Mouse (Mus musculus) adrenal gland, postnatal 10 days (tissue): ENCODE measurements at regions not wholly inside any gene's neighbourhood (a gene's known extent, or its start where the extent isn't known, plus 50 kb on each side); places are given as distances from the start of the nearest gene placed in this dataset.
"Not testable (repeated sequence)": the region's sequence is repeated elsewhere in the genome, so short reads cannot be mapped to it uniquely, and the experiment has no call there.

Experiments
- DNase-seq: peaks from one replicate; pipeline ENCODE4 v3.0.0; 2021; ENCODE audit warnings: mixed read lengths

DNA sequence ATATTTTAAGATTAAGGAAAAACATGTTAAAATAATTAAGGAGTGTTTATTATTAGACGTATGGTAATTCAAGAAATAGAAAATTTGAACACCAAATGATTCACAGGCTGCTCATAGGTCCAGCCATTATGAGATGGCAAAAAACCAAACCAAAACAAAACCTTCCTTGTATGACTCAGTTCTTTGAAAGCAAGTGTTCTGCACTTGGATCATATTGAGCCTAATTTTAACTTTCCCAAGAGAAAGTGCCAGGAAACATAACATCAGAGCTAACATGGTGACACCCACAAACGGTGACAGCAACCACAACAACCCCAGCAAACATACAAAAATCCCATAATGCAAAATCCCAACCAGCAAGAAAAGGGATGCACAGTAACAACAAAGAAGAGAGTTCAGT, 313.7 kb downstream of the Arl4a start:
- no peak for DNase-seq

GRCm38 (mm10) chr12:39715120-39715519, 322.7 kb downstream of the Arl4a start:
- no peak for DNase-seq

DNA sequence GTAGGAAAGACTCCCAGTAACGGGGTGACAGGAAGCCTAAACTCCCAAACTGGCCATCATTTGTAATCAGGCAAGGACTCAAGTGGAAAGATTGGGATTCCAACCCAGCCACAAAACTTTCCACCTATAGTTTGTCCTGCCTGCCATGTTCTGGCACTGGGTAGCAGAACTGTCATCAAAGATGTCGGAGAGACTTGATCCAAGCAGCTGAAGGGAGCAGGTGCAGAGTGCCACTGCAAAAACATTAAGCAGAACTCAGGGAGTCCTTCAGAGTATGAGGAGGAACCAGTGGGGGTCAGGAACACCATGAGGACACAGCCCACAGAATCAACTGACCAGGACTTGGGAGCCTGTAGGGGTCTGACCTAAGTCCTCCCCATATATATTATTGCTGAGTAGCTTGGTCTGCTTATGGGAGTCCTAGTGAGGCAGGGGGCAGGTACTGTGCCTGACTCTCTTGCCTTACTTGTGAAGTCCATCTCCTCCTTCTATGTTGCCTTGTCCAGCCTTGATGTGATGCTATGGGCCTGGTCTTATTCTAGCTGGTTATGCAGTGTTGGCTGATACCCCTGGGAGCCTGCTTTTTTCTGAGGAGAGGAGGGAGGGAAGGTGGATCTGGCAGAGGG, 323.5 kb downstream of the Arl4a start:
- no peak for DNase-seq

GRCm38 (mm10) chr12:39711807-39712206, 326.0 kb downstream of the Arl4a start:
- DNase-seq: no peak

GRCm38 (mm10) chr12:39709850-39710249, 328.0 kb downstream of the Arl4a start:
- no peak for DNase-seq

DNA sequence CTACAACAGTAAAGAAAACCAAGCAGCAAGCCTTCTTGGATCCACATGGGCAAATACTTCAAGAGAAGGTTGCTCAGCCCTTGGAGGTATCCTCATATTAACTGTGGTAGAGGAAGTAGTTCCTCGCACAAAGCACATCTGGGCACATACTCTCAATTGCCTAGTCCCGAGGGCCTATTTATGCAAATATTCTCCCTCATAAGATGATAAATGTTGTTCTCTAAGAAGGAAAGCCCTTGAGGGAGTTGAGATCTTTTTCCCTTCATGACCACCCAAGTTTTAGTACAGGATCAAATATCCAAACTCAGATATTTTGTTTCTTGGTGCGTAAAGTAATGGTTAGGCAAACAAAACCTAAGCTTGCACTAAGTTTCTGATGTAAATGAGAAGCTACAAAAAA, 340.6 kb downstream of the Arl4a start:
- DNase-seq: no peak

- no peak for DNase-seq
Observed at GRCm38 (mm10) chr12:39695322-39695721, 342.5 kb downstream of the Arl4a start.

DNA sequence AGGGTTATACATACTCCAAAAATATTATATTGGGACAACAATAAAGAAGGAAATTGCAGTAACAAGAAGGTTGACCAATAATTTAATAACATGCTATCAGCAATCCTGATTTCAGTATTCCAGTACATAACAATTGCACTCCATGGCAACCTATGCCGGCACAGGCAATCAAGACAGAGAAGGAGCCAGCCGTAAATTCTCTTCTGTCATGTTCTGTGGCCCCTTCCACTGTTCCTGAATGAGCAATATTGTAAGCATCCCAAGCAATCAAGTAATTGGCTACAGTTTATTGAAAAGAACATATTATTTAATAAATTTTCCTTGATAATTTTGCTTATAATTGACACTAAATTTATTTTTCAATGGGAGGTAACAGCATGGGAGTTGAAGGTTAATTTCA, 345.8 kb downstream of the Arl4a start:
- no peak for DNase-seq

GRCm38 (mm10) chr12:39685399-39685798, 352.4 kb downstream of the Arl4a start:
- DNase-seq: no peak

- DNase-seq: no peak
Observed at GRCm38 (mm10) chr12:39682121-39682520, 355.7 kb downstream of the Arl4a start.

DNA sequence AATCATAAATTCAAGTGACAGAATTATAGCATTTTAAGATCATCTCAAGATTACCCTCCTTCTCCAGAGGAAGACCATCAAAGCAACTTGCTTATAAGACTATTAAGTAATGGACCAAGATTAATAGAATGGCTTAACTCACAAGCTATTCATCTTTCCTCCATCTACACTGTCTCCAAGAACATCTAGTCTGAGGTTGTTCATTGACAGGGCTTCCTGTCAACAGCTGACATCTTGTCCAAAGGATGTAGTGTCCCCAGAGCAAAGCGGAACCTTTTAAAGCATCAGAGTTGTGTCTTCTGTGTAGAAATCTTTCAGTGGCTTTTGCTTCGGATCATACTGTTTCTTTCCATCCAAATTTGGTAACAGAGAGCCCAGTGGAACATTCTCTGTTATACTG, 362.2 kb downstream of the Arl4a start:
- no peak for DNase-seq

- DNase-seq: no peak
Observed at GRCm38 (mm10) chr12:39667701-39668100, 370.1 kb downstream of the Arl4a start.

GRCm38 (mm10) chr12:39665448-39665847, 372.4 kb downstream of the Arl4a start:
- peak; percentile 79 for DNase-seq

DNA sequence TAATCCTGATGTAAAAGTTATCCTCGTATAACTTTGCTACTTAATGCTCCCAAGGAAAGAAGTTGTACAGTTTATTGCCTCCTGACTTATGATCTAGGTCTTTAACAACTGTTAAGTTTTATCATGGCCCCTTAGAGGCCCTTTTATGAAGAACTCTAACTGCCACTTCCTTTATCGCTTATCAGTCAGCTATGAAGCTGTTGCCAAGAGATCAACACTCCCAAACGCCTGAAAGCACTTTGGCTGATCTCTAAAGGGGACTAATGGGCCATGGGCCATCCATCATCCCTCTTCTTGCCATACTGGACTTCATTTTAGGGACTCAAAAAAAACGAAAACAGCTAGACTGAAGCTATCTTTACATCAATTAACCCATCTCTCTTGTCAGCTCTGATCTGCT, 377.4 kb downstream of the Arl4a start:
- no peak for DNase-seq

DNA sequence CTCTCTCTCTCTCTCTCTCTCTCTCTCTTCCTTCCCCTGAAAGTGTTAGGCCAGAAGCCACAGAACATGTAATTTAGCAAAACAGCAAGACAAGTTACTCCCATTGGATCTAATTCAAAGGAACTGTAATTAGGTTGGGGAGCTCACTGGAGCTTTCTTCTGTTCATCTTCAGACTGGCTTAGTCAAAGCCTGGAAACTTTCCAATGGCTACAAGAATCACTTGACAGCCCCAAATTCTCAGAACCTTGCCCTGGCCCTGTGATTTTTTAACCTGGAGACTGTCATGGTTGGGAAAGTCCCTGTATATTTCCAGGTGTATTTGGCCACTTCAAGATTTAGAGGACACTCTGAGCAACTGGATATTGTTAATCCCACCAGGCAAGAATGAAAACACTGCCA, 381.2 kb downstream of the Arl4a start:
- no peak for DNase-seq

GRCm38 (mm10) chr12:39648952-39649351, 388.9 kb downstream of the Arl4a start:
- DNase-seq: no peak

DNA sequence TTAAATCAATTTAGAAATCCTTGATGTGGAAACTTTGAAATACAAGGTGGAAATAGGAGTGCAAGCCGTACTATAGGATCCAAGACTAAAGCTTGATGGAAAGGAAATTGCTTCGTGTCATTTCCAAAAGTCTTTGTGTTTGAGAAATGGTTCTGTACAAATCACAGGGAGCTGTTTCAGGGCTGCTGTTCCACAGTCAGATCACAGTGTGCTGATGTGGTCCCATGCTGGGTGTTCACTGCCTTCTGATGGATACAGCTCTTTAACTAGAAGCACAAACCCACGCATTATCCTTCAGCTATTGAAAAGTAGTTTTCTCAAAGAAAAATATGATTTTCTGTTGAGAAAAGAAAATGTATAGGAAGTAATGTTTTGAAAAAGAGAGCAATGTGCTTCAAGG, 391.3 kb downstream of the Arl4a start:
- no peak for DNase-seq

DNA sequence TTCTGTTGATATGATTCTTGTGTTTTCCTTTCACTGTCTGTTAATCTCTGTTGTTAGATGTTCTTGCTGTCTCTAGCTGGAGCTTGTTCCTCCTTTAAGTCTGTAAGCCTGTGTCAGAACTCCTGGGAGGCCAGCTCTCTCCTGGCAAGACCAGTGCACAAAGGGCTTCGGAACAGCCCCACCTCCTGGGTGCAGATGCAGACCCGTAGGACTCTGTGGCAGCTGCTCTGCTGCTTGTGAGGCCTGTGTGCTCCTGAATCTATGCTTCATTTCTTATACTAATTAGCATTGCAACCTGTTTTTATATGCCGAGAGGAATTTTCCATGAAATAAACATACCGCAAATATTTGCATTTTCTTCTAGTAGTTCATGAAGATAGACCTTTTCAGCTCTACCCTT, 392.2 kb downstream of the Arl4a start:
- DNase-seq: no peak

DNA sequence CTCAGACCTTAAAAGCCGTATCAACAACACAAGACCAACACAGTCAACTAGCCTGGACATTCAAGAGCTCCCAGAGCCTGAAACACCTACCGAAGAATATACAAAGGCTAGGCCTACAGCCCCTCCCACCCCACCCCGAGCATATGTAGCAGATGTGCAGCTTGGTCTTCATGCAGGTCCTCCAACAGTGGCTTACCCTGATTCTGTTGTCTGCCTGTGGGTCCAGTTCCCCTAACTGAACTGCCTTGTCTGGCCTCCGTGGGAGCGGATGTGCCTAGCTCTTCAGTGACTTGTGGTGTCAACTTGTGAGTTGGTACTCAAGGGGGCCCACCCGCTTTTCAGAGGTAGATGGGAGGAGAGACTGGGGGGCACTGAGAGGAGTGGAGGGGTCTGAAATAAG, 398.6 kb downstream of the Arl4a start:
- DNase-seq: no peak

- no peak for DNase-seq
Observed at GRCm38 (mm10) chr12:39634337-39634736, 403.5 kb downstream of the Arl4a start.

GRCm38 (mm10) chr12:39621266-39621665, 416.6 kb downstream of the Arl4a start:
- DNase-seq: no peak

GRCm38 (mm10) chr12:39605289-39605688, 432.5 kb downstream of the Arl4a start:
- DNase-seq: no peak

DNA sequence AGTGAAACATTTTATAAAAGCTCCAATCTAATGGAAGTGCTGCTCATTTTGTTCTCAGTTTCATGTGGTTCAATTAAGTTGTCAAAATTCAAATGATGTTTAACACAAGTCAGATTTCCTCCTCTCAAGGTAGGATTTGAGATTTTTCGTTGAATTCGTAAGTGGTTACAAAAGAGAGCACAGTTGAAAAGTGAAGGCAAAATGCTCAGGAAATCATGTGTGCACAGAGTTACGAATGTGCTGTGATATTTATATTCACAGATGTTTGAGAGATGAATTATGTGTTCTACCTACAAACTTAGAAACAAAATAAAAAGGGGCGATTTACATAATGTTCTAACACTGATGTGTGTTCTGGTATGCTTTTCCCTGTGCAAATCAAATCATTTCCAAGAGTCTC, 433.1 kb downstream of the Arl4a start:
- DNase-seq: no peak

GRCm38 (mm10) chr12:39594726-39595125, 443.1 kb downstream of the Arl4a start:
- DNase-seq: peak; percentile 4

GRCm38 (mm10) chr12:39593781-39594180, 444.0 kb downstream of the Arl4a start:
- not testable (repeated sequence) for DNase-seq
